Mouse (Mus musculus) lung, postnatal 0 days (tissue): Measurements from ENCODE around the gene Abtb2. TPM values are rescaled to one million over a fixed set of nuclear protein-coding genes. Genes with fewer than 3 reads are reported as not detected.

Experiments
- ATAC-seq: fragments of 200-750 bp; cut with Nextera tagmentation; 2 replicates; pipeline ENCODE4 v1.8.0; 2017; ENCODE audit warnings: moderate library complexity
- DNase-seq: peaks from one replicate; pipeline ENCODE4 v3.0.0-alpha.2; 2016; ENCODE audit warnings: low spot score
- H3K27ac ChIP-seq: fragments of 300-500 bp; sonication (generic); 2 replicates; pipeline ENCODE4 v1.5.1; 2014; ENCODE audit warnings: antibody characterized with exemption, mild to moderate bottlenecking, low read length, mixed read lengths
- H3K27me3 ChIP-seq: fragments of 300-500 bp; sonication (generic); replicated peaks from 2 replicates; pipeline ENCODE4 v1.6.1; 2014; ENCODE audit warnings: low read length, mixed read lengths; ENCODE audit not compliant: insufficient read depth
- H3K36me3 ChIP-seq: fragments of 300-500 bp; sonication (generic); 2 replicates; pipeline ENCODE4 v1.6.1; 2014; ENCODE audit warnings: low read length, mixed read lengths; ENCODE audit not compliant: insufficient read depth
- H3K4me1 ChIP-seq: fragments of 300-500 bp; sonication (generic); 2 replicates; pipeline ENCODE4 v1.6.1; 2014; ENCODE audit warnings: antibody characterized with exemption, low read depth, low read length, mixed read lengths; ENCODE audit not compliant: insufficient read depth
- H3K4me2 ChIP-seq: fragments of 300-500 bp; sonication (generic); replicated peaks from 2 replicates; pipeline ENCODE4 v1.6.1; 2014; ENCODE audit warnings: low read depth, mild to moderate bottlenecking, low read length, moderate library complexity, mixed read lengths
- H3K4me3 ChIP-seq: fragments of 300-500 bp; sonication (generic); 2 replicates; pipeline ENCODE4 v1.5.1; 2014; ENCODE audit warnings: low read depth, low read length
- H3K9ac ChIP-seq: fragments of 300-500 bp; sonication (generic); replicated peaks from 2 replicates; pipeline ENCODE4 v1.6.1; 2014; ENCODE audit warnings: low read depth, mild to moderate bottlenecking
- H3K9me3 ChIP-seq: fragments of 300-500 bp; sonication (generic); 2 replicates; pipeline ENCODE4 v1.6.1; 2016; ENCODE audit warnings: low read length, mixed read lengths
- CTCF ChIP-seq: IDR thresholded peaks from 2 replicates; pipeline ENCODE4 v1.5.1; 2016; ENCODE audit warnings: antibody characterized with exemption, mild to moderate bottlenecking
- EP300 ChIP-seq: IDR thresholded peaks from 2 replicates; pipeline ENCODE4 v1.6.1; 2016; ENCODE audit warnings: antibody characterized with exemption, mild to moderate bottlenecking, control low read depth
- WGBS: fragments of 180-500 bp; shearing (Covaris S2); extraction: QIAGEN DNeasy Blood & Tissue Kit; methylation state at CpG from one replicate; pipeline ENCODE4 v1.1.7; 2014; 5-methylcytosine and 5-hydroxymethylcytosine counted together
- polyA plus RNA-seq: library from polyadenylated mRNA; unstranded; fragments of >200 nt; fragmentation: Nextera tagmentation; extraction: Ambion mirVana; gene quantifications from 2 replicates; pipeline ENCODE4 v1.2.1, GENCODE M21; 2015

Abtb2 gene
- polyA plus RNA-seq, 1 experiment from 2014 or later: 3.6 TPM

DNA sequence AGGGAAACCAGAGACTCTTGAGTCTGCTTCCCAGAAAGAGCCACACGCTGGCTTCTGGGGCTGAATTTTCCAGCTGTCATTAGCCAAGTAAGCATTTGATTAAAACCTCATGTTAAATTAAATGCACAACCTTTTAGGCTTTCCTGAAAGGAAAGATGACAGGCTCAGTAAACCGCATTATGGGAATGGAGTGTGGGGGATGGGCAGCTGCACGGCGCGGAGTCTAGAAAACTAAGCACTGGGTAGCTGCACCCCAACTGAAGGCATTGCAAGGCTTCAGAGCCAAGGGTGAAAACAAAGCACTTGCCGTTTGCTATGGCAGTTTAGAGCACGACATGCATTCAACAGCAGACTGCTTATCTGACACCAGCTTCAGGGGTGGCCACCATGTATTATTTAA lies 2.1 kb downstream of the Abtb2 start:
- H3K27ac ChIP-seq: no peak overlapping the region
- DNase-seq (no peak), ATAC-seq (no peak)
- no peaks in the 10 kb centered on the region for H3K36me3 ChIP-seq
- no peaks in the 10 kb centered on the region for H3K27me3 ChIP-seq
- no peak for TF ChIP-seq CTCF
- TF ChIP-seq EP300: no peak
- peak overlapping the region; percentile 97 for H3K4me2 ChIP-seq
- H3K4me3 ChIP-seq: peak overlapping the region; percentile 62
- WGBS: 21% methylated on average over 7 of the region's 7 CpGs
- no peak overlapping the region for H3K9ac ChIP-seq
- peaks cover 13% of the 10 kb centered on the region for H3K4me1 ChIP-seq
- no peaks in the 10 kb centered on the region for H3K9me3 ChIP-seq

DNA sequence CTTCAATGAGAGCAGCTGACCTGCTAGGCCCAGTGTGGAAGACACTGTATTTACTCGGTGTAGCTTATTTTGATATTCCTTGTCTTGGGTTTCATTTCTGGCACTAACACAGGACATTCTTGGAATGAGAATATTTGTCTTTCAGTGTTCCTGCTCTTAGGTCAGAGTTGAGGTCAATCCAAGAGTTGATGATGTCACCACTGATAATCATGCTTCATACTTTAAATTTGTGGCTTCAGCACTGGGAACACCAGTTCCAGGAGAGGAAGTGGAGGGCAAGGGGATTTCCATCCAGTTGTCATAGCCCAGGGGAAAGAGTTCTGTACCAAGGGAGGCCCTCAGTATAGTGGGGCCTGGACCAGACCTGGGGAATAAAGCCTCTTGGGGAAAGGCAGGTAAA lies 3.6 kb downstream of the Abtb2 start:
- no peak overlapping the region; the same call in 1 of the 2 replicates for H3K4me2 ChIP-seq
- peaks cover 13% of the 10 kb centered on the region for H3K4me1 ChIP-seq
- H3K9ac ChIP-seq: no peak overlapping the region
- 17% methylated on average over 1 of the region's 1 CpGs for WGBS
- DNase-seq: no peak
- no peak for ATAC-seq
- H3K27ac ChIP-seq: no peak overlapping the region
- no peak for TF ChIP-seq EP300
- TF ChIP-seq CTCF: no peak
- H3K27me3 ChIP-seq: no peaks in the 10 kb centered on the region
- no peaks in the 10 kb centered on the region for H3K36me3 ChIP-seq
- no peaks in the 10 kb centered on the region for H3K9me3 ChIP-seq
- no peak overlapping the region for H3K4me3 ChIP-seq

DNA sequence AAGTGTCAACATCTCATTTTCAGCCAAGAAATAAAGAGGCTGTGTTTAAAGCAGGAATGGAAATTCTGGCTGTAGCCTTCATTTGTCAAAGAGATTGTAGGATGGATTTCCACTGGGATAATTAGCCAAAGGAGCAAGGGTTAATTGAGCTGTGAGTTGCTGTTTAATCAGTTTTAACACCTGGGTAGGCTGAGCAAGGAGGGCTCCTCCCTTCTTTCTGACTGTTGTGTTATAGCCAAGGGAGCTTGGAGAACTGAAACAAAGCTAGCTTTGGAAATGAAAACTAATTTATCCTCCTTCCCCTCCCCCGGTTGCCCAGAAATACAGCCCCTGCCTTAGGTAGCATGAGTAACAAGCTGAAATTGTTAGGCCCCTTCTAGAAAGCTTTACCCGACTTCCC lies 6.2 kb downstream of the Abtb2 start:
- Histone ChIP-seq H3K4me1 (peaks cover 6% of the 10 kb centered on the region; the same call in 1 of the 2 replicates), H3K9me3 (no peaks in the 10 kb centered on the region), H3K9ac (no peak overlapping the region), H3K4me2 (no peak overlapping the region), H3K27ac (no peak overlapping the region), H3K36me3 (no peaks in the 10 kb centered on the region), H3K4me3 (no peak overlapping the region), H3K27me3 (no peaks in the 10 kb centered on the region)
- ATAC-seq (no peak), DNase-seq (no peak)
- TF ChIP-seq EP300: no peak
- no peak for TF ChIP-seq CTCF
- WGBS: 70% methylated on average over 2 of the region's 2 CpGs

DNA sequence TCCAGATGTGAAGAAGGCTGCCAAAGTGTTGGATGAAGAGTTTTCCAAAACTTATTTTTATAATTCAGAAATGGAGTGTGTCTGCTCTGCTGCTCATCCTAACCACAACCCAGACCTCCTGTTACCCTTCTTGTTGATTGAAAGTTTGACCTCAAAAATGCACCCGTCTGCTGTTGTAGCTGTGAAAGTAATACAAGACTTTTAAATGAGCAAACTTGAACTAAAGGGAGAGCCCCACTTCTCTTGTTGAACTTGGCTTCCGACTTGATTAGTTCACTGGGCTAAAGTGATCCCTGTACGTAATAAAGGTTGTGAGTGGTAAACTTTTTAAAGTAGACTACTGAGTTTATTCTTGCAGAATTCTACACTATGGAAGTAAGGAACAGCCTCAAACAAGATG lies 10.3 kb downstream of the Abtb2 start:
- Histone ChIP-seq H3K9me3 (no peaks in the 10 kb centered on the region), H3K4me3 (no peak overlapping the region), H3K4me1 (peaks cover 5% of the 10 kb centered on the region; the same call in 1 of the 2 replicates), H3K9ac (no peak overlapping the region), H3K36me3 (no peaks in the 10 kb centered on the region), H3K27ac (no peak overlapping the region), H3K4me2 (no peak overlapping the region), H3K27me3 (no peaks in the 10 kb centered on the region)
- DNase-seq (no peak), ATAC-seq (no peak)
- TF ChIP-seq CTCF (no peak), EP300 (no peak)
- 63% methylated on average over 3 of the region's 3 CpGs for WGBS

DNA sequence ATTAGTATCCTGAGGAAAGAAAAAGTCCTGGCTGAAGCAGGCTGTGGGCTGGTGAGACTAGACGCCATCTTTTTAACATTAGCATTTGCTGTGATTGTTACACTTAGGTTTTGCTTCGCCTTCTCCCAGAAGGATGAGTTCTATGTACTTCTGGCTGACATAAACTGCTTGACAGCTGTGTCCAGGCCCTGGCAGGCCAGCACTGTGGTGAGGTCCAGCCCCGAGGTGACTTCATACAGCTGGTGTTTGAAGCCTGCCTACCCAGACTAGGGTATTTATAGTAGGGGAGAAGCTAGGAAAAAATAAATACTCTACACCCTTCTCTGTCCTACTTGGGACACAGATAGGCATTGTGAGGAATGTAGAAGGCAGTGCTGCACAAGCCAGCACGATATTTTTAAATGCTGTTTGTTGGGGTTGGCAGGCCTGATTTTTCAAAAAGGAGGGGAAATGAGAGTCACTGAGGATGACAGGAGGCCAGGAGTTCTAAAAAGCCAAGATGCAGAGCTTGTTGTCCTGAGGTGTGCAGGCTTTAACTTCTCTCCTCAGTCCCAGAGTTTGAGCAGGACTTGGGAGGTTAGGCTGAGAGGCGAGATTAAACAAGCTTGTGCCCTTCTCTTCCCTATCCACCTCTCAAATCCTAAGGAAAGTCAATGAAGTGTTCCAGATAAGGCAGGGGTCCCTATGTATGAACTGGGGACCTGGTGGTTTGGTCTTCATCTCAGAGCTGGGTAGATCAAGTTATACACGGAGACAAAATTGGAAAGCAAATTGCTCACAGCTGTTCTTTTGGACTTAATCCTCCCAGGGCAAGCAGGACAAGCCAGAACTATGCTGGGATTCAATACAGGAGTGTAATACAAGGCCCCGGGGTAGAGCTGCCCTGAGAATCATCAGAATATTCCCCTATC lies 11.9 kb downstream of the Abtb2 start:
- H3K4me1 ChIP-seq: peaks cover 11% of the 10 kb centered on the region; the same call in 1 of the 2 replicates
- peak overlapping the region; percentile 57 for H3K27ac ChIP-seq
- no peak overlapping the region for H3K9ac ChIP-seq
- DNase-seq (peak; percentile 77), ATAC-seq (peak; percentile 90)
- no peak overlapping the region for H3K4me2 ChIP-seq
- no peaks in the 10 kb centered on the region for H3K9me3 ChIP-seq
- no peaks in the 10 kb centered on the region for H3K27me3 ChIP-seq
- 48% methylated on average over 7 of the region's 7 CpGs for whole genome bisulfite sequencing
- TF ChIP-seq EP300 (no peak), CTCF (no peak)
- no peaks in the 10 kb centered on the region for H3K36me3 ChIP-seq
- H3K4me3 ChIP-seq: no peak overlapping the region

DNA sequence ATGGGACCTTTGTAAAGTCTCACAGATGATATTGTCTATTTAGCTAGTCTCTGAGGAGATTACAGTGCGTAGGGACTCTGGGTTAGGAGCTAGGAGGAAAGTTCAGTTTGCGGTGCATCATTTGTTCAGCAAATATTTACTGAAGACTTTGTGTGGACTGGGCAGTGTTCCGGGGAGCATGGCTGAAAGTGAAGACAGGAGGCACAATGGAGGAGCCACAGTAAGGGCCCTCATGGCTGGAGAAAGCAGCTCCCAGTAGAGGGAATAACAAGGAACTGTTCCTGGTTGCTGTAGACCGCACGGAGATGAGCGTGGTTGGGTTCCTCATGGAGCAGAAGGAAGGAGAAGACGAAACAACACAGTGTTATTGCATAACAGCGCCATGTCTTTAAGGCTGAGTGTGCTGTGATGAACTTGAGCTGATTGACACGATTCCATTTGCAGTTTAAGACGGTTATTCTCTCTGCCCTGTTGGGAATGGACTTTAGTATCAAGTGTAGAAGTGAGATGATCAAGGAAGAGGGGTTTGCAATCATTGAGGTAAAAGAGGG lies 12.6 kb downstream of the Abtb2 start:
- WGBS: 77% methylated on average over 10 of the region's 10 CpGs
- H3K27me3 ChIP-seq: no peaks in the 10 kb centered on the region
- peak; percentile 46 for DNase-seq
- H3K9ac ChIP-seq: no peak overlapping the region
- H3K36me3 ChIP-seq: no peaks in the 10 kb centered on the region
- H3K9me3 ChIP-seq: no peaks in the 10 kb centered on the region
- TF ChIP-seq EP300: no peak
- TF ChIP-seq CTCF: no peak
- no peak overlapping the region for H3K4me2 ChIP-seq
- H3K27ac ChIP-seq: peak overlapping the region; percentile 54; the same call in 1 of the 2 replicates
- H3K4me1 ChIP-seq: peaks cover 11% of the 10 kb centered on the region; the same call in 1 of the 2 replicates
- H3K4me3 ChIP-seq: no peak overlapping the region
- no peak for ATAC-seq
